Mouse (Mus musculus) forebrain, postnatal 0 days (tissue): ENCODE results near the gene Abca17. TPM values are rescaled to one million over a fixed set of nuclear protein-coding genes. Genes with fewer than 3 reads are reported as not detected.

Source experiments
- ATAC-seq: fragments of 200-750 bp; cut with Nextera tagmentation; 2 replicates; pipeline ENCODE4 v1.8.0; 2017; ENCODE audit warnings: mild to moderate bottlenecking, moderate library complexity
- DNase-seq: peaks from one replicate; pipeline ENCODE4 v3.0.0-alpha.2; 2015
- H3K27ac ChIP-seq: fragments of 300-500 bp; sonication (generic); 2 replicates; pipeline ENCODE4 v1.5.1; 2014; ENCODE audit warnings: low read depth, mild to moderate bottlenecking, antibody characterized with exemption, low read length, moderate library complexity, mixed read lengths
- H3K27me3 ChIP-seq: fragments of 300-500 bp; sonication (generic); 2 replicates; pipeline ENCODE4 v1.6.1; 2014; ENCODE audit warnings: mild to moderate bottlenecking, low read length, mixed read lengths; ENCODE audit not compliant: insufficient read depth
- H3K36me3 ChIP-seq: fragments of 300-500 bp; sonication (generic); 2 replicates; pipeline ENCODE4 v1.6.1; 2014; ENCODE audit warnings: mild to moderate bottlenecking, moderate library complexity; ENCODE audit not compliant: insufficient read depth
- H3K4me1 ChIP-seq: fragments of 300-500 bp; sonication (generic); 2 replicates; pipeline ENCODE4 v1.6.1; 2014; ENCODE audit warnings: antibody characterized with exemption; ENCODE audit not compliant: insufficient read depth
- H3K4me2 ChIP-seq: fragments of 300-500 bp; sonication (generic); 2 replicates; pipeline ENCODE4 v1.6.1; 2014; ENCODE audit warnings: low read depth, mild to moderate bottlenecking, moderate library complexity
- H3K4me3 ChIP-seq: fragments of 300-500 bp; sonication (generic); 2 replicates; pipeline ENCODE4 v1.5.1; 2014; ENCODE audit warnings: low read depth, low read length, mixed read lengths
- H3K9ac ChIP-seq: fragments of 300-500 bp; sonication (generic); 2 replicates; pipeline ENCODE4 v1.6.1; 2014; ENCODE audit warnings: mild to moderate bottlenecking
- H3K9me3 ChIP-seq: fragments of 300-500 bp; sonication (generic); 2 replicates; pipeline ENCODE4 v1.6.1; 2016; ENCODE audit warnings: low read length
- CTCF ChIP-seq: sonication (generic); IDR thresholded peaks from 2 replicates; pipeline ENCODE4 v1.5.1; 2016; ENCODE audit warnings: antibody characterized with exemption, control low read depth, low read depth
- WGBS: fragments of 180-500 bp; shearing (Covaris S2); extraction: QIAGEN DNeasy Blood & Tissue Kit; methylation state at CpG from one replicate; pipeline ENCODE4 v1.1.7; 2014; 5-methylcytosine and 5-hydroxymethylcytosine counted together
- polyA plus RNA-seq: library from polyadenylated mRNA; unstranded; fragments of >200 nt; fragmentation: Nextera tagmentation; extraction: Ambion mirVana; gene quantifications from 2 replicates; pipeline ENCODE4 v1.2.1, GENCODE M21; 2015
- total RNA-seq: library from RNA; depleted of rRNA; stranded (reverse); fragments of >200 nt; gene quantifications from 2 replicates; pipeline ENCODE4 v1.2.3, GENCODE M21; 2014

The Abca17 gene
- total and polyA plus RNA-seq, 2 experiments from 2014 or later, result 0.62 to 0.86 TPM

DNA sequence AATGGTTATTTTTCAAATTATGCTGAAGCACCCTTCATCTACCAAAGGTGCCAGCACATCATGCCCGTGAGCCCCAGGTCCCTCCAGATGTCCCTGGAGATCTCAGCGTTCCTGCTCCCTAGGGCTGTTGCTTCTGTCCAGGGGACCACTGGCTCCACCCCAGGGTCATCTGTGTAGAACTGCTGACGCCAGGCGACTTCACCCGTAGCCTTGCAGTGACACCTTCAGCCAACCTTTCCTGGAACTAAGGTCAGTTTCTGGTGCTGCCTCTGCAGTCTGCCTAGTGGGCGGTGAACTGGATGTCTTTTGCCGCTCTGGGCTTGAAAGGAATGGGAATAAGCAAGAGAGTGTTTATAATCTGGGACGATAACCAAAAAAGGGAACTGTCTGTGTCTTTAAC lies 10.0 kb upstream of the Abca17 start:
- TF ChIP-seq CTCF, result no peak
- whole genome bisulfite sequencing, result 92% methylated on average over 8 of the region's 8 CpGs
- DNase-seq (no peak), ATAC-seq (no peak)
- Histone ChIP-seq H3K4me3 (no peak overlapping the region), H3K36me3 (peaks cover 11% of the 10 kb centered on the region; the same call in 1 of the 2 replicates), H3K9me3 (no peaks in the 10 kb centered on the region), H3K4me1 (no peaks in the 10 kb centered on the region), H3K4me2 (no peak overlapping the region), H3K27me3 (no peaks in the 10 kb centered on the region), H3K27ac (no peak overlapping the region), H3K9ac (no peak overlapping the region)

DNA sequence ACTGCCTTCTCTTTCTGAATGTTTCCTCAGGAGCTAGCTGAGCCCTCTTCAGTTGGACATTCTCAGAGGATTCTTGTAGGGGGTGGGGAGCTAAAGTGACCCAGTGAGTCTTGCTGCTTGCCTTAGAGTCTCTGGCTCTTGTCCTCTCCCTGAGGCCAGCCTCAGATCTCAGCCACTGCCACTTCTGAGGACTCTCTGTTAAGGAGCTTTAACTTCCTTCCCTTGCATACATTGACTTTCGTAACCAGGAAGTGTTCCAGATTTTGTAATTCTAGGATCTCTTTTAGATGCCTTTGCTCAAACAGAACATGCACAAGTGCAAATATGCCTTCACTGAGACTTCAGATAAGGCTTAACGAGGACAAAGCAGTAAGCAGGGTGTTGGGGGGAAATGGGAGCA lies 9.0 kb upstream of the Abca17 start:
- Histone ChIP-seq H3K9ac (no peak overlapping the region), H3K4me2 (no peak overlapping the region), H3K9me3 (no peaks in the 10 kb centered on the region), H3K4me1 (no peaks in the 10 kb centered on the region), H3K27me3 (no peaks in the 10 kb centered on the region), H3K36me3 (peaks cover 5% of the 10 kb centered on the region; the same call in 1 of the 2 replicates), H3K4me3 (no peak overlapping the region), H3K27ac (no peak overlapping the region)
- DNase-seq (no peak), ATAC-seq (no peak)
- WGBS, result 62% methylated on average over 2 of the region's 2 CpGs
- TF ChIP-seq CTCF, result no peak

DNA sequence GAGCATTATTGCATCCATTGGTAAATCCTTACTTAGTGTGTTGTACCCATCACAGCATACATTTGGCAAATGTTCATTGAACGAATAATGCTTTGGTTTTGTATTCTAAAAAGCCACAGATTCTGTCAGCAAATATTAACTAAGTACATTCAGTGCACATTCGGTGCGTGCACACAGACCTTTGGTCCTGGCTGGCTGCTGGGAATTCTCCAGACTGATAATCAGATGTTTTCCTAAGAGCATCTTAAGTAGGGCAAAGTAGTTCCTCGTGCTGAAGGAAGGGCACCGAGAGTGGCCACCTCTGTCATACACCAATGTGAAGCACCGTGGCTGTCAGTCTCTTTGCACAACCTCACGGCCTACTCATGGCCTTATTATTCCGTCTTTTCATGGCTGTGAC lies 8.1 kb upstream of the Abca17 start:
- no peak overlapping the region for H3K9ac ChIP-seq
- H3K36me3 ChIP-seq, result 0 out of 2 replicates have a peak, but pooled peaks cover 3% of the 10 kb centered on the region
- H3K4me2 ChIP-seq, result no peak overlapping the region
- no peak for ATAC-seq
- H3K27ac ChIP-seq, result no peak overlapping the region
- no peaks in the 10 kb centered on the region for H3K4me1 ChIP-seq
- H3K4me3 ChIP-seq, result no peak overlapping the region
- no peaks in the 10 kb centered on the region for H3K27me3 ChIP-seq
- no peak for TF ChIP-seq CTCF
- no peak for DNase-seq
- WGBS, result 82% methylated on average over 8 of the region's 8 CpGs
- no peaks in the 10 kb centered on the region for H3K9me3 ChIP-seq

DNA sequence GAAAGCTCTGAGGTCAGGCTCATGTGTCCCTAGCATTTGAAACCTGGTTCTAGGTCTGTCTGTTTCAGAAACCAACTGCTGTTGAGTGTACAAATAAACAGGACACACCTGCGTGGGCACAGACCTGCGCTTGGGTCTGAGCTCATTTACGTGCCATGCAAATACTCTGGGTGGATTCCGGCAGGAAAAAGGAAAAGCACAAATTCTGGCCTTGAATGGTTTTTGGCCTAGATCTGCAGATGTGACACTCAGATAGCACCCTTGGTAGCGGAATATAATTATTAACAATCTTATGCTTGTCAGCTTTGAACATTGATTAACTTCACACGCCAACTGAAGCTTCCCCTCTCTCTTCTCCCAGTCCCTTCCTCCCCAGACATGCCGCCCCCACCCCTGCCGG lies 4.4 kb upstream of the Abca17 start:
- Histone ChIP-seq H3K9ac (no peak overlapping the region), H3K4me1 (peaks cover 11% of the 10 kb centered on the region; the same call in 1 of the 2 replicates), H3K9me3 (no peaks in the 10 kb centered on the region), H3K36me3 (no peaks in the 10 kb centered on the region), H3K27ac (no peak overlapping the region), H3K4me3 (no peak overlapping the region), H3K4me2 (no peak overlapping the region), H3K27me3 (no peaks in the 10 kb centered on the region)
- no peak for TF ChIP-seq CTCF
- 89% methylated on average over 8 of the region's 8 CpGs for WGBS
- ATAC-seq, result no peak
- no peak for DNase-seq

DNA sequence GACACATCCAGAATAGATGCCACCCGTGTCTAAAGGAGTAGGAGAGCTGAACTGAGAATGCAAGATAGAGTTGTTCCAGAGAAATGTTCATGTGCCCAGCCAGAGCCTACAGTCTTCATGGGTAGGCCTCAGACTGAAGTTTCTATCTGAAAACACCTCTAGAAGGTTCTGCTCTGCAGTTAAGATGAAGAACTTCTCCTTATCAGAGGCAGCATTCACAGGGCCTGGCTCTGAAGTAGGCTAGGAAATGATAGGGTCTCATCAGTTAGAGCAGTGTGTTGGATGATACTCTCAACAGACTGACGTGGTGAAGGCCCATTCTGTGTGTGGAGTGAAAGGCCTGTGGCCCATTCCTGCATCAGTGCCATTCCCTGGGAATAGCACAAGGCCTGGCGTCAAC lies 3.1 kb upstream of the Abca17 start:
- ATAC-seq (no peak), DNase-seq (no peak)
- no peak overlapping the region for H3K9ac ChIP-seq
- no peaks in the 10 kb centered on the region for H3K9me3 ChIP-seq
- H3K4me1 ChIP-seq, result peaks cover 11% of the 10 kb centered on the region; the same call in 1 of the 2 replicates
- H3K27me3 ChIP-seq, result no peaks in the 10 kb centered on the region
- no peak overlapping the region for H3K27ac ChIP-seq
- H3K4me3 ChIP-seq, result no peak overlapping the region
- H3K4me2 ChIP-seq, result no peak overlapping the region
- no peak for TF ChIP-seq CTCF
- 88% methylated on average over 3 of the region's 3 CpGs for WGBS
- no peaks in the 10 kb centered on the region for H3K36me3 ChIP-seq

DNA sequence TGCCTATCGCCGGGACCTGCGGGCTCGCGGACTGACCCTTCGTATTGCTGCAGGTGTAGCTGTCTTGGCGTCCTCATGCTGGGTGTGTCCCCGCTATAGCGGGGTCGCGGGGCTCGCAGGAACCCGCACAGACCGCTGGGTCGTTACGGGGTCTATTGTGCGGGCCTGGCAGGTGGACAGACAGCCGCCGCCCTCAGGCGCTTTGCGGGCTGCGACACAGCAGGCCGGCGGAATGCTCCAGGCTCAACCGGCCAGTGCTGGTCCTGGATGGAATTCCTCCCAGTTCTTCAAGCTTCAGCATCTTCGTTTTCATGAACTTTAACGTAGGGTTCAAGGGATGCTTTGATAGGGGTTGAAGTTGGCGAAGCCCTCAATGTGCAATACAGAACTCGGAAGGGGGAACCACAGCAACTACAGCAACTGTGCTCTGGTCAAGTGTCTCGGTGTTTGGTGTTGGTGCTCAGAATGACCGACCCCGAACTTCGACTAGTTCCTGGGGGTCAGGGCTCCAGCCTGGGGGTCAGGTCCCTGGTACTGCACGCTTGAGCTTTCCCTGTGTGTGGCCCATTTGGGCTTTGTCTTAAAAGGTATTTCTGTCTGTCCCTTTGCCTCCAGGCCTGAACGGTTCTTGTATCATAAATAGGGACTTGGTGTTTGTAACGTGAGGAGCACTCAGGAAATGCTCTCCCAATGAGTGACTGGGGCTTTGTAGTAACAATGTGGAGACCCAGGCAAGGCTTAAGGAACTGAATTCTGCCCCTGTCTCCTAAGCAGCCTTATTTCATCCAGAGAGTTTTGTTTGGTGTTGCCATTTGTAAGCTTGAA lies 1.7 kb upstream of the Abca17 start:
- DNase-seq (no peak), ATAC-seq (peak; percentile 19)
- no peak for TF ChIP-seq CTCF
- Histone ChIP-seq H3K9ac (peak overlapping the region; percentile 84), H3K36me3 (no peaks in the 10 kb centered on the region), H3K4me3 (peak overlapping the region; percentile 92), H3K27ac (peak overlapping the region; percentile 70), H3K4me2 (peak overlapping the region; percentile 85), H3K4me1 (peaks cover 11% of the 10 kb centered on the region; the same call in 1 of the 2 replicates), H3K27me3 (no peaks in the 10 kb centered on the region), H3K9me3 (no peaks in the 10 kb centered on the region)
- 3% methylated on average over 36 of the region's 36 CpGs for WGBS

DNA sequence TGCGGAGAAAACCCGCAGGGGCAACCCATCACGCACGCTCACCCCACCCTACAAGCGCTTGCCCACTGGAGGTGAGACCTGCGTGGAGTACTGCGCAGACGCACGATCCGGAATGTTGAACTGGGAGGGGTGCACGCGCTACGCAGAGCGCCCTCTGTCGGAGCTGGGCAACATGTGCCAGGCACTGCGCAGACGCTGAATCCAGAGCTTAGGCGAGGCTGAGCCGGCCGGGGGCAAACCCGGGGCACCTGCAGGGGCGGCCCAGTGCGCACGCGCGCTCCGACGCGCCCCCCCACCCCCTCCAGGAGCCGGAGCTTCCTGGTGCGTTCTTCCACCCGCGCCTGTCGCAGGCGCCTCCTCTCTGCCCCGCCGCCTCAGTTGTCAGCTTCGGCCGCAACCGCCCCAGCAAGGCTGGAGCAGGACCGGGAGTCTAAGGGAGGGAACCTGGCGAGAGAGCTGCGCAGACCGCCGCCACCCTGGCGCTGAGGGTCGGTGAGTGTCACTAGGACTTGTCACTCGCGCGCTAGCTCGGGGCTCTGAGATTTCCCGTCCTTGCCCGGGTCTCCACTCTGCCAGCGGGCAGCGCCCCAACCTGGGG lies 991 bp upstream of the Abca17 start, which contains the start of gene Abca3:
TSS of gene Abca3 (plus strand) at position 191 of the 598 bp plus-strand sequence.
- Histone ChIP-seq H3K4me2 (peak within 1 kb of the TSS; percentile 85), H3K4me3 (peak within 1 kb of the TSS; percentile 92), H3K27ac (peak within 1 kb of the TSS; percentile 70), H3K4me1 (peaks cover 11% of the 10 kb centered on the region; the same call in 1 of the 2 replicates), H3K27me3 (no peaks in the 10 kb centered on the region), H3K9me3 (no peaks in the 10 kb centered on the region), H3K36me3 (no peaks in the 10 kb centered on the region), H3K9ac (peak within 1 kb of the TSS; percentile 84)
- peak; percentile 98 for TF ChIP-seq CTCF
- ATAC-seq, result peak; percentile 98
- DNase-seq, result peak; percentile 99
- under 1% methylated on average over 51 of the region's 55 CpGs for WGBS
